Mouse (Mus musculus): ENCODE measurements around the gene Edf1.

GRCm38 (mm10) chr2:25591863-25592262 is 34.2 kb downstream of the Edf1 start:
- no peak for TF ChIP-seq POLR2A (IDR thresholded peaks at IDR 0.05; ENCODE audit: low read depth, low read length)
- TF ChIP-seq CTCF (IDR thresholded peaks at IDR 0.05; ENCODE audit: extremely low read depth, insufficient read length, insufficient replicate concordance, low read depth, low read length), result peak; percentile 57; the same call in 1 of the 2 replicates

All from small intestine, adult 2 months (tissue).